Mouse (Mus musculus): ENCODE data around the gene Myh6. TPM values are rescaled to one million over a fixed set of nuclear protein-coding genes. Genes with fewer than 3 reads are reported as not detected.
"Not testable (repeated sequence)": the region's sequence is repeated elsewhere in the genome, so short reads cannot be mapped to it uniquely, and the experiment has no call there.

The Myh6 gene
- polyA plus RNA-seq, 1 experiment from 2014 or later, result 1.2 TPM

GRCm38 (mm10) chr14:54950493-54950892 is 16.2 kb downstream of the Myh6 start:
- H3K36me3 ChIP-seq, result no peaks in the 10 kb centered on the region
- H3K4me2 ChIP-seq, result no peak overlapping the region
- no peak for ATAC-seq (ENCODE audit: low FRiP score)
- no peaks in the 10 kb centered on the region for H3K4me1 ChIP-seq (replicated peaks)
- 0 out of 2 replicates have a peak, but pooled peaks cover 5% of the 10 kb centered on the region for H3K27me3 ChIP-seq
- no peaks in the 10 kb centered on the region for H3K9me3 ChIP-seq
- no peak overlapping the region for H3K9ac ChIP-seq
- WGBS, result 66% methylated on average over 12 of the region's 12 CpGs
- no peak overlapping the region for H3K4me3 ChIP-seq
- no peak overlapping the region for H3K27ac ChIP-seq

GRCm38 (mm10) chr14:54948781-54949180 is 17.9 kb downstream of the Myh6 start:
- ATAC-seq (ENCODE audit: low FRiP score), result no peak
- 89% methylated on average over 9 of the region's 9 CpGs for WGBS

GRCm38 (mm10) chr14:54947008-54947407 is 19.7 kb downstream of the Myh6 start:
- H3K4me3 ChIP-seq; H3K9me3 ChIP-seq; H3K4me2 ChIP-seq; H3K9ac ChIP-seq; H3K36me3 ChIP-seq; H3K27ac ChIP-seq; H3K4me1 ChIP-seq (replicated peaks); H3K27me3 ChIP-seq; ATAC-seq (ENCODE audit: low FRiP score): not testable (repeated sequence)
- 89% methylated on average over 11 of the region's 11 CpGs for WGBS

More at GRCm38 (mm10) chr14:54948781-54949180, 17.9 kb downstream of the Myh6 start:
- Histone ChIP-seq H3K4me3 (no peak overlapping the region), H3K9me3 (no peaks in the 10 kb centered on the region), H3K4me2 (no peak overlapping the region), H3K9ac (no peak overlapping the region), H3K36me3 (no peaks in the 10 kb centered on the region), H3K27me3 (0 out of 2 replicates have a peak, but pooled peaks cover 5% of the 10 kb centered on the region), H3K27ac (no peak overlapping the region), H3K4me1 (replicated peaks) (no peaks in the 10 kb centered on the region)

GRCm38 (mm10) chr14:54945975-54946704 is 20.6 kb downstream of the Myh6 start:
- Histone ChIP-seq H3K4me3 (no peak overlapping the region), H3K4me2 (no peak overlapping the region), H3K27me3 (0 out of 2 replicates have a peak, but pooled peaks cover 7% of the 10 kb centered on the region), H3K4me1 (replicated peaks) (no peaks in the 10 kb centered on the region), H3K27ac (no peak overlapping the region), H3K36me3 (no peaks in the 10 kb centered on the region), H3K9ac (no peak overlapping the region), H3K9me3 (no peaks in the 10 kb centered on the region)
- no peak for ATAC-seq (ENCODE audit: low FRiP score)
- 84% methylated on average over 19 of the region's 19 CpGs for WGBS

- Histone ChIP-seq H3K4me3 (no peak overlapping the region), H3K36me3 (no peaks in the 10 kb centered on the region), H3K27me3 (0 out of 2 replicates have a peak, but pooled peaks cover 5% of the 10 kb centered on the region), H3K27ac (no peak overlapping the region), H3K4me2 (no peak overlapping the region), H3K4me1 (replicated peaks) (no peaks in the 10 kb centered on the region), H3K9me3 (no peaks in the 10 kb centered on the region), H3K9ac (no peak overlapping the region)
- WGBS, result 72% methylated on average over 2 of the region's 2 CpGs
- ATAC-seq (ENCODE audit: low FRiP score), result no peak
Observed at GRCm38 (mm10) chr14:54944939-54945338, 21.8 kb downstream of the Myh6 start.

GRCm38 (mm10) chr14:54943971-54944370 is 22.8 kb downstream of the Myh6 start:
- no peak for ATAC-seq (ENCODE audit: low FRiP score)
- no peaks in the 10 kb centered on the region for H3K9me3 ChIP-seq
- no peak overlapping the region for H3K4me2 ChIP-seq
- H3K36me3 ChIP-seq, result no peaks in the 10 kb centered on the region
- 91% methylated on average over 7 of the region's 7 CpGs for WGBS
- H3K27me3 ChIP-seq, result 0 out of 2 replicates have a peak, but pooled peaks cover 2% of the 10 kb centered on the region
- no peak overlapping the region for H3K27ac ChIP-seq
- no peaks in the 10 kb centered on the region for H3K4me1 ChIP-seq (replicated peaks)
- H3K9ac ChIP-seq, result no peak overlapping the region
- H3K4me3 ChIP-seq, result no peak overlapping the region

- Histone ChIP-seq H3K4me2 (no peak overlapping the region), H3K4me3 (no peak overlapping the region), H3K27me3 (0 out of 2 replicates have a peak, but pooled peaks cover 4% of the 10 kb centered on the region), H3K36me3 (no peaks in the 10 kb centered on the region), H3K27ac (no peak overlapping the region), H3K4me1 (replicated peaks) (no peaks in the 10 kb centered on the region), H3K9me3 (no peaks in the 10 kb centered on the region), H3K9ac (no peak overlapping the region)
- no peak for ATAC-seq (ENCODE audit: low FRiP score)
- 88% methylated on average over 8 of the region's 8 CpGs for WGBS
Observed at GRCm38 (mm10) chr14:54942479-54942878, 24.2 kb downstream of the Myh6 start.

GRCm38 (mm10) chr14:54941024-54941978 is 25.4 kb downstream of the Myh6 start:
- H3K4me1 ChIP-seq (replicated peaks), result peaks cover 5% of the 10 kb centered on the region

GRCm38 (mm10) chr14:54940176-54940530 is 26.6 kb downstream of the Myh6 start:
- Histone ChIP-seq H3K27ac (no peak overlapping the region), H3K4me3 (no peak overlapping the region), H3K9me3 (no peaks in the 10 kb centered on the region), H3K4me2 (no peak overlapping the region), H3K9ac (no peak overlapping the region), H3K36me3 (no peaks in the 10 kb centered on the region), H3K27me3 (0 out of 2 replicates have a peak, but pooled peaks cover 6% of the 10 kb centered on the region), H3K4me1 (replicated peaks) (peaks cover 14% of the 10 kb centered on the region)
- WGBS, result 89% methylated on average over 3 of the region's 3 CpGs
- ATAC-seq (ENCODE audit: low FRiP score), result no peak

More at GRCm38 (mm10) chr14:54941024-54941978, 25.4 kb downstream of the Myh6 start:
- Histone ChIP-seq H3K36me3 (no peaks in the 10 kb centered on the region), H3K27ac (no peak overlapping the region), H3K4me2 (no peak overlapping the region), H3K27me3 (0 out of 2 replicates have a peak, but pooled peaks cover 6% of the 10 kb centered on the region), H3K9ac (no peak overlapping the region), H3K9me3 (no peaks in the 10 kb centered on the region), H3K4me3 (no peak overlapping the region)
- no peak for ATAC-seq (ENCODE audit: low FRiP score)
- 69% methylated on average over 13 of the region's 13 CpGs for WGBS

- H3K4me3 ChIP-seq, result no peak overlapping the region
- no peak overlapping the region for H3K9ac ChIP-seq
- H3K27ac ChIP-seq, result no peak overlapping the region
- H3K36me3 ChIP-seq, result no peaks in the 10 kb centered on the region
- peaks cover 14% of the 10 kb centered on the region for H3K4me1 ChIP-seq (replicated peaks)
- no peaks in the 10 kb centered on the region for H3K9me3 ChIP-seq
- H3K27me3 ChIP-seq, result 0 out of 2 replicates have a peak, but pooled peaks cover 6% of the 10 kb centered on the region
- no peak overlapping the region for H3K4me2 ChIP-seq
- no peak for ATAC-seq (ENCODE audit: low FRiP score)
- WGBS, result 53% methylated on average over 12 of the region's 12 CpGs
Observed at GRCm38 (mm10) chr14:54939434-54940175, 27.1 kb downstream of the Myh6 start.

GRCm38 (mm10) chr14:54938431-54939219 is 28.1 kb downstream of the Myh6 start:
- H3K4me3 ChIP-seq, result no peak overlapping the region
- H3K27ac ChIP-seq, result no peak overlapping the region
- H3K27me3 ChIP-seq, result 0 out of 2 replicates have a peak, but pooled peaks cover 6% of the 10 kb centered on the region
- no peak for ATAC-seq (ENCODE audit: low FRiP score)
- no peaks in the 10 kb centered on the region for H3K9me3 ChIP-seq
- no peak overlapping the region for H3K4me2 ChIP-seq
- no peak overlapping the region for H3K9ac ChIP-seq
- WGBS, result 77% methylated on average over 15 of the region's 15 CpGs
- H3K36me3 ChIP-seq, result no peaks in the 10 kb centered on the region
- H3K4me1 ChIP-seq (replicated peaks), result peaks cover 14% of the 10 kb centered on the region

Data from hindbrain, embryonic 13.5 days (tissue).